ENCODE assay signal across 11 mouse cellular contexts in the genomic region with DNA sequence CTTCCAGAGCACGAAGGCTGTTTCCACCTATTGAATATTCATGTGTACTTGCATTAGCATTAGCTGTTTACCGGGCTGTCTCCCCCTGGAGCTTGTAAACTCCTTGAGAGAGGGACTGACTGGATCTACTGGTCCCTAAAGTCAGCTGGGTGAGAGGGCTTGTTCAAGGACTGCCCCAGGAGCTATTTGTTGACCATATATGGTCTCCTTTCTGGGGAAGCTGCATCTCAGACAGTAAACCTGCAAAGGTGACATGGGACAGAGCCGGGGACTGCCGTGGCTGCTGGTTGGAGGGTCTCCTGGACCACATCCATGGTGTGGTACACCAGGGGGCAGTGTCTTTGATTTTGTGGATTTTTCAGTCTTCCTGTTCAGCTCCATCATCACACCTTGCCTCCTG. TPM values are rescaled to one million over a fixed set of nuclear protein-coding genes. Genes with fewer than 3 reads are reported as not detected.
DNase-seq lines count a peak whose midpoint lies in the region; ATAC-seq and TF ChIP-seq lines count a peak whose summit lies in the region.
"Had no signal": no experiment of that assay in that cellular context is flagged by ENCODE, and none has a peak within 500 bp of the region (broad histone marks: within the 10 kb centered on the region; RNA-seq: fewer than 3 reads in every experiment).

No protein-coding gene starts in this region.

- H3K4me2 ChIP-seq in forebrain, embryonic 11.5 days (ENCODE audit: low read depth, low read length, severe bottlenecking), result no peak overlapping the region
- H3K4me2 ChIP-seq in liver, postnatal 0 days (ENCODE audit: low read depth, low read length), result no peak overlapping the region
- H3K4me2 ChIP-seq in liver, embryonic 11.5 days, result no peak overlapping the region
- no peak overlapping the region for H3K4me2 ChIP-seq in hindbrain, postnatal 0 days (ENCODE audit: low read depth, low read length)
- no peak overlapping the region for H3K4me2 ChIP-seq in stomach, embryonic 14.5 days (replicated peaks; ENCODE audit: low read depth, low read length)
- H3K4me2 ChIP-seq: liver, embryonic 13.5 days had no signal

- H3K27me3 ChIP-seq in forebrain, embryonic 10.5 days (ENCODE audit: poor library complexity, severe bottlenecking), result no peaks in the 10 kb centered on the region
- no peaks in the 10 kb centered on the region for H3K27me3 ChIP-seq in forebrain, embryonic 11.5 days (ENCODE audit: control insufficient read depth, insufficient read depth, low read length)
- H3K27me3 ChIP-seq in liver, postnatal 0 days (ENCODE audit: insufficient read depth, low read length), result no peaks in the 10 kb centered on the region
- no peaks in the 10 kb centered on the region for H3K27me3 ChIP-seq in liver, embryonic 11.5 days (replicated peaks; ENCODE audit: control insufficient read depth, insufficient read depth, low read length)
- H3K27me3 ChIP-seq in hindbrain, postnatal 0 days (ENCODE audit: insufficient read depth, low read length), result no peaks in the 10 kb centered on the region
- no peaks in the 10 kb centered on the region for H3K27me3 ChIP-seq in stomach, embryonic 14.5 days (ENCODE audit: control insufficient read depth, insufficient read depth, low read length)
- H3K27me3 ChIP-seq: liver, embryonic 13.5 days had no signal

- WGBS in forebrain, embryonic 10.5 days, result 36% methylated on average over 4 of the region's 4 CpGs
- 27% methylated on average over 4 of the region's 4 CpGs for WGBS in forebrain, embryonic 11.5 days
- 63% methylated on average over 4 of the region's 4 CpGs for WGBS in liver, postnatal 0 days (ENCODE audit: insufficient replicate concordance)
- 33% methylated on average over 4 of the region's 4 CpGs for WGBS in liver, embryonic 11.5 days
- 20% methylated on average over 4 of the region's 4 CpGs for WGBS in hindbrain, postnatal 0 days
- 25% methylated on average over 4 of the region's 4 CpGs for WGBS in stomach, embryonic 14.5 days

- no peaks in the 10 kb centered on the region for H3K36me3 ChIP-seq in forebrain, embryonic 10.5 days (replicated peaks)
- H3K36me3 ChIP-seq in forebrain, embryonic 11.5 days (ENCODE audit: control insufficient read depth, insufficient read depth, low read length), result no peaks in the 10 kb centered on the region
- H3K36me3 ChIP-seq in liver, postnatal 0 days (replicated peaks; ENCODE audit: insufficient read depth, low read length), result no peaks in the 10 kb centered on the region
- H3K36me3 ChIP-seq in liver, embryonic 11.5 days (ENCODE audit: control insufficient read depth, insufficient read depth, low read length), result no peaks in the 10 kb centered on the region
- H3K36me3 ChIP-seq in hindbrain, postnatal 0 days (ENCODE audit: insufficient read depth, low read length), result no peaks in the 10 kb centered on the region
- no peaks in the 10 kb centered on the region for H3K36me3 ChIP-seq in stomach, embryonic 14.5 days (ENCODE audit: control insufficient read depth, insufficient read depth, low read length)
- H3K36me3 ChIP-seq: liver, embryonic 13.5 days had no signal

- TF ChIP-seq CTCF in liver, postnatal 0 days (IDR thresholded peaks at IDR 0.05; ENCODE audit: low read depth), result 0 out of 2 replicates have a peak, but pooled peaks have one; percentile 1
- peak; percentile 26 for TF ChIP-seq CTCF in hindbrain, postnatal 0 days (IDR thresholded peaks at IDR 0.05; ENCODE audit: low read depth)

- ATAC-seq in forebrain, embryonic 11.5 days (replicated peaks; ENCODE audit: low FRiP score), result no peak
- no peak for ATAC-seq in liver, postnatal 0 days
- ATAC-seq in liver, embryonic 11.5 days (replicated peaks; ENCODE audit: low FRiP score), result no peak
- ATAC-seq in hindbrain, postnatal 0 days, result no peak
- ATAC-seq in stomach, embryonic 14.5 days (ENCODE audit: insufficient number of reproducible peaks, insufficient read depth, low FRiP score, low read depth), result no peak

- DNase-seq in forebrain, embryonic 10.5 days (ENCODE audit: extremely low spot score, low spot score), result no peak
- no peak for DNase-seq in forebrain, embryonic 11.5 days (ENCODE audit: low spot score)
- DNase-seq in liver, postnatal 0 days, result no peak
- no peak for DNase-seq in liver, embryonic 11.5 days (ENCODE audit: low spot score)
- DNase-seq in hindbrain, postnatal 0 days (ENCODE audit: low spot score), result no peak
- DNase-seq in cerebellum, postnatal 25 days, result no peak
- DNase-seq in right cerebral cortex, adult 2 months (ENCODE audit: low spot score in 2 of 2), result no peak
- DNase-seq: kidney, postnatal 10 days; liver, embryonic 13.5 days; thymus, adult 18-20 months had no signal

- no peak overlapping the region for H3K4me3 ChIP-seq in forebrain, embryonic 10.5 days
- H3K4me3 ChIP-seq in forebrain, embryonic 11.5 days (ENCODE audit: low read depth, low read length), result no peak overlapping the region
- no peak overlapping the region for H3K4me3 ChIP-seq in liver, postnatal 0 days (ENCODE audit: low read depth, low read length)
- no peak overlapping the region for H3K4me3 ChIP-seq in liver, embryonic 11.5 days (ENCODE audit: low read depth, low read length)
- H3K4me3 ChIP-seq in hindbrain, postnatal 0 days (ENCODE audit: low read length), result no peak overlapping the region
- no peak overlapping the region for H3K4me3 ChIP-seq in stomach, embryonic 14.5 days (ENCODE audit: low read depth, low read length)
- H3K4me3 ChIP-seq: liver, embryonic 13.5 days had no signal

- peak overlapping the region; percentile 80 for H3K27ac ChIP-seq in forebrain, embryonic 10.5 days
- no peak overlapping the region for H3K27ac ChIP-seq in forebrain, embryonic 11.5 days (ENCODE audit: low read depth, low read length)
- no peak overlapping the region for H3K27ac ChIP-seq in liver, postnatal 0 days (ENCODE audit: low read depth)
- H3K27ac ChIP-seq in liver, embryonic 11.5 days (ENCODE audit: low read depth, low read length), result no peak overlapping the region
- H3K27ac ChIP-seq in hindbrain, postnatal 0 days, result peak overlapping the region; percentile 76; the same call in 1 of the 2 replicates
- peak overlapping the region; percentile 56 for H3K27ac ChIP-seq in stomach, embryonic 14.5 days (ENCODE audit: low read length)
- H3K27ac ChIP-seq: liver, embryonic 13.5 days had no signal

- no peaks in the 10 kb centered on the region for H3K9me3 ChIP-seq in forebrain, embryonic 10.5 days
- no peaks in the 10 kb centered on the region for H3K9me3 ChIP-seq in forebrain, embryonic 11.5 days (ENCODE audit: control insufficient read depth, low read length)
- no peaks in the 10 kb centered on the region for H3K9me3 ChIP-seq in liver, postnatal 0 days (ENCODE audit: low read length)
- H3K9me3 ChIP-seq in liver, embryonic 11.5 days (ENCODE audit: control insufficient read depth, low read length), result no peaks in the 10 kb centered on the region
- H3K9me3 ChIP-seq in hindbrain, postnatal 0 days (ENCODE audit: low read length), result no peaks in the 10 kb centered on the region
- H3K9me3 ChIP-seq in stomach, embryonic 14.5 days (ENCODE audit: control insufficient read depth, low read depth, low read length), result no peaks in the 10 kb centered on the region
- H3K9me3 ChIP-seq: liver, embryonic 13.5 days had no signal

- H3K4me1 ChIP-seq in forebrain, embryonic 10.5 days, result peaks cover 43% of the 10 kb centered on the region
- peaks cover 4% of the 10 kb centered on the region; the same call in 1 of the 2 replicates for H3K4me1 ChIP-seq in forebrain, embryonic 11.5 days (replicated peaks; ENCODE audit: control insufficient read depth, insufficient read depth, low read length)
- H3K4me1 ChIP-seq in liver, postnatal 0 days (ENCODE audit: insufficient read depth), result peaks cover 38% of the 10 kb centered on the region
- peaks cover 40% of the 10 kb centered on the region for H3K4me1 ChIP-seq in liver, embryonic 11.5 days (replicated peaks; ENCODE audit: control insufficient read depth, insufficient read depth, low read length)
- no peaks in the 10 kb centered on the region for H3K4me1 ChIP-seq in hindbrain, postnatal 0 days (ENCODE audit: insufficient read depth, low read length)
- H3K4me1 ChIP-seq in stomach, embryonic 14.5 days (ENCODE audit: control insufficient read depth, insufficient read depth, low read length), result peaks cover 11% of the 10 kb centered on the region

- no peak for TF ChIP-seq EP300 in liver, postnatal 0 days (IDR thresholded peaks at IDR 0.05; ENCODE audit: low read depth)

- H3K9ac ChIP-seq in forebrain, embryonic 11.5 days (ENCODE audit: low read length), result no peak overlapping the region
- H3K9ac ChIP-seq in liver, postnatal 0 days (replicated peaks), result no peak overlapping the region
- H3K9ac ChIP-seq in liver, embryonic 11.5 days (ENCODE audit: low read depth, low read length), result no peak overlapping the region
- no peak overlapping the region for H3K9ac ChIP-seq in hindbrain, postnatal 0 days (replicated peaks; ENCODE audit: low read length)
- no peak overlapping the region for H3K9ac ChIP-seq in stomach, embryonic 14.5 days (replicated peaks; ENCODE audit: low read depth, low read length)
- H3K9ac ChIP-seq: liver, embryonic 13.5 days had no signal

RNA-seq across cellular contexts. Expression of a gene that starts 5.1 kb away (rescaled TPM):
- 85.8 and 91.6 TPM in 2 replicates for polyA plus RNA-seq in forebrain, embryonic 10.5 days (2016; fragmentation: Nextera tagmentation; extraction: Ambion mirVana)
- polyA plus RNA-seq in forebrain, embryonic 11.5 days (2014; fragmentation: Nextera tagmentation; extraction: Ambion mirVana), result 80.6 and 90.9 TPM in 2 replicates
- 29.6 and 30.8 TPM in 2 replicates for polyA plus RNA-seq in liver, postnatal 0 days (2015; fragmentation: Nextera tagmentation; extraction: Ambion mirVana)
- 73.5 and 74.2 TPM in 2 replicates for polyA plus RNA-seq in liver, embryonic 11.5 days (2014; fragmentation: Nextera tagmentation; extraction: Ambion mirVana)
- 120 and 138 TPM in 2 replicates for total RNA-seq in hindbrain, postnatal 0 days (2014; rRNA removed)
- polyA plus RNA-seq in hindbrain, postnatal 0 days (2015; fragmentation: Nextera tagmentation; extraction: Ambion mirVana), result 127 and 136 TPM in 2 replicates
- 88.1 and 88.6 TPM in 2 replicates for polyA plus RNA-seq in stomach, embryonic 14.5 days (2014; fragmentation: Nextera tagmentation; extraction: Ambion mirVana)

RNA-seq across cellular contexts. Expression of a gene that starts 19.7 kb away (rescaled TPM):
- polyA plus RNA-seq in forebrain, embryonic 10.5 days (2016; fragmentation: Nextera tagmentation; extraction: Ambion mirVana), result 0.67 and 1.0 TPM in 2 replicates
- 1.5 and 2.8 TPM in 2 replicates for polyA plus RNA-seq in forebrain, embryonic 11.5 days (2014; fragmentation: Nextera tagmentation; extraction: Ambion mirVana)
- polyA plus RNA-seq in liver, postnatal 0 days (2015; fragmentation: Nextera tagmentation; extraction: Ambion mirVana), result 1.0 and 1.3 TPM in 2 replicates
- polyA plus RNA-seq in liver, embryonic 11.5 days (2014; fragmentation: Nextera tagmentation; extraction: Ambion mirVana), result 0.39 and 0.52 TPM in 2 replicates
- total RNA-seq in hindbrain, postnatal 0 days (2014; rRNA removed), result 1.4 TPM in 1 of 2 replicates, not detected in the other
- polyA plus RNA-seq in hindbrain, postnatal 0 days (2015; fragmentation: Nextera tagmentation; extraction: Ambion mirVana), result 0.18 and 0.40 TPM in 2 replicates
- polyA plus RNA-seq in stomach, embryonic 14.5 days (2014; fragmentation: Nextera tagmentation; extraction: Ambion mirVana), result 9.3 and 10.3 TPM in 2 replicates

RNA-seq across cellular contexts. Expression of a gene that starts 42.0 kb away (rescaled TPM):
- 1.7 and 1.8 TPM in 2 replicates for polyA plus RNA-seq in forebrain, embryonic 10.5 days (2016; fragmentation: Nextera tagmentation; extraction: Ambion mirVana)
- polyA plus RNA-seq in forebrain, embryonic 11.5 days (2014; fragmentation: Nextera tagmentation; extraction: Ambion mirVana), result 1.2 and 3.0 TPM in 2 replicates
- 1.2 and 1.3 TPM in 2 replicates for polyA plus RNA-seq in liver, postnatal 0 days (2015; fragmentation: Nextera tagmentation; extraction: Ambion mirVana)
- polyA plus RNA-seq in liver, embryonic 11.5 days (2014; fragmentation: Nextera tagmentation; extraction: Ambion mirVana), result 2.2 and 3.5 TPM in 2 replicates
- 7.2 and 11.7 TPM in 2 replicates for total RNA-seq in hindbrain, postnatal 0 days (2014; rRNA removed)
- polyA plus RNA-seq in hindbrain, postnatal 0 days (2015; fragmentation: Nextera tagmentation; extraction: Ambion mirVana), result 4.7 and 5.8 TPM in 2 replicates
- polyA plus RNA-seq in stomach, embryonic 14.5 days (2014; fragmentation: Nextera tagmentation; extraction: Ambion mirVana), result 3.1 and 3.4 TPM in 2 replicates

Comparison
In these comparisons a context has a peak if more than half of its experiments do, and no peak if none do; other contexts are left out.
1. H3K27ac ChIP-seq: peak in forebrain, embryonic 10.5 days (single experiment), hindbrain, postnatal 0 days (single experiment) and stomach, embryonic 14.5 days (single experiment); none in forebrain, embryonic 11.5 days (single experiment), liver, postnatal 0 days (single experiment) and liver, embryonic 11.5 days (single experiment).